Mouse (Mus musculus): ENCODE measurements around the gene Cdh13. TPM values are rescaled to one million over a fixed set of nuclear protein-coding genes. Genes with fewer than 3 reads are reported as not detected.

Cdh13 gene
- polyA plus RNA-seq, 1 experiment: not detected

- H3K36me3 ChIP-seq (ENCODE audit: control insufficient read depth): no peaks in the 10 kb centered on the region
- no peak overlapping the region for H3K4me3 ChIP-seq (replicated peaks)
- H3K9me3 ChIP-seq (ENCODE audit: control insufficient read depth, low read length): peaks cover 82% of the 10 kb centered on the region
- H3K27me3 ChIP-seq (ENCODE audit: control insufficient read depth): no peaks in the 10 kb centered on the region
- no peak for TF ChIP-seq GATA1 (IDR thresholded peaks at IDR 0.05; ENCODE audit: low read length)
- no peak for TF ChIP-seq TAL1 (IDR thresholded peaks at IDR 0.05; ENCODE audit: low read length)
- no peaks in the 10 kb centered on the region for H3K4me1 ChIP-seq (ENCODE audit: control insufficient read depth)
Observed at GRCm38 (mm10) chr8:118986796-118987195, 703.3 kb downstream of the Cdh13 start.

- no peaks in the 10 kb centered on the region for H3K27me3 ChIP-seq (ENCODE audit: control insufficient read depth)
- peaks cover 80% of the 10 kb centered on the region for H3K9me3 ChIP-seq (ENCODE audit: control insufficient read depth, low read length)
- H3K4me1 ChIP-seq (ENCODE audit: control insufficient read depth): no peaks in the 10 kb centered on the region
- TF ChIP-seq TAL1 (IDR thresholded peaks at IDR 0.05; ENCODE audit: low read length) (no peak), GATA1 (IDR thresholded peaks at IDR 0.05; ENCODE audit: low read length) (no peak)
- H3K4me3 ChIP-seq (replicated peaks): no peak overlapping the region
- H3K36me3 ChIP-seq (ENCODE audit: control insufficient read depth): no peaks in the 10 kb centered on the region
Observed at GRCm38 (mm10) chr8:118995641-118996188, 712.2 kb downstream of the Cdh13 start.

GRCm38 (mm10) chr8:119000595-119000994, 717.1 kb downstream of the Cdh13 start:
- TF ChIP-seq TAL1 (IDR thresholded peaks at IDR 0.05; ENCODE audit: low read length) (no peak), GATA1 (IDR thresholded peaks at IDR 0.05; ENCODE audit: low read length) (no peak)
- Histone ChIP-seq H3K27me3 (ENCODE audit: control insufficient read depth) (no peaks in the 10 kb centered on the region), H3K36me3 (ENCODE audit: control insufficient read depth) (no peaks in the 10 kb centered on the region), H3K9me3 (ENCODE audit: control insufficient read depth, low read length) (peaks cover 78% of the 10 kb centered on the region), H3K4me3 (replicated peaks) (no peak overlapping the region), H3K4me1 (ENCODE audit: control insufficient read depth) (no peaks in the 10 kb centered on the region)

GRCm38 (mm10) chr8:119004821-119005220, 721.3 kb downstream of the Cdh13 start:
- no peak for TF ChIP-seq TAL1 (IDR thresholded peaks at IDR 0.05; ENCODE audit: low read length)
- no peak for TF ChIP-seq GATA1 (IDR thresholded peaks at IDR 0.05; ENCODE audit: low read length)
- no peak overlapping the region for H3K4me3 ChIP-seq (replicated peaks)
- H3K9me3 ChIP-seq (ENCODE audit: control insufficient read depth, low read length): peaks cover 88% of the 10 kb centered on the region
- H3K36me3 ChIP-seq (ENCODE audit: control insufficient read depth): no peaks in the 10 kb centered on the region
- H3K27me3 ChIP-seq (ENCODE audit: control insufficient read depth): no peaks in the 10 kb centered on the region
- no peaks in the 10 kb centered on the region for H3K4me1 ChIP-seq (ENCODE audit: control insufficient read depth)

GRCm38 (mm10) chr8:119018675-119019074, 735.1 kb downstream of the Cdh13 start:
- Histone ChIP-seq H3K4me3 (replicated peaks) (no peak overlapping the region), H3K27me3 (ENCODE audit: control insufficient read depth) (no peaks in the 10 kb centered on the region), H3K36me3 (ENCODE audit: control insufficient read depth) (no peaks in the 10 kb centered on the region), H3K4me1 (ENCODE audit: control insufficient read depth) (no peaks in the 10 kb centered on the region), H3K9me3 (ENCODE audit: control insufficient read depth, low read length) (peaks cover 77% of the 10 kb centered on the region)
- TF ChIP-seq GATA1 (IDR thresholded peaks at IDR 0.05; ENCODE audit: low read length) (no peak), TAL1 (IDR thresholded peaks at IDR 0.05; ENCODE audit: low read length) (no peak)

GRCm38 (mm10) chr8:119020781-119021180, 737.2 kb downstream of the Cdh13 start:
- no peak overlapping the region for H3K4me3 ChIP-seq (replicated peaks)
- H3K9me3 ChIP-seq (ENCODE audit: control insufficient read depth, low read length): peaks cover 74% of the 10 kb centered on the region
- no peaks in the 10 kb centered on the region for H3K27me3 ChIP-seq (ENCODE audit: control insufficient read depth)
- TF ChIP-seq GATA1 (IDR thresholded peaks at IDR 0.05; ENCODE audit: low read length) (no peak), TAL1 (IDR thresholded peaks at IDR 0.05; ENCODE audit: low read length) (no peak)
- H3K36me3 ChIP-seq (ENCODE audit: control insufficient read depth): no peaks in the 10 kb centered on the region
- H3K4me1 ChIP-seq (ENCODE audit: control insufficient read depth): no peaks in the 10 kb centered on the region

- no peaks in the 10 kb centered on the region for H3K36me3 ChIP-seq (ENCODE audit: control insufficient read depth)
- TF ChIP-seq TAL1 (IDR thresholded peaks at IDR 0.05; ENCODE audit: low read length) (no peak), GATA1 (IDR thresholded peaks at IDR 0.05; ENCODE audit: low read length) (no peak)
- peaks cover 75% of the 10 kb centered on the region for H3K9me3 ChIP-seq (ENCODE audit: control insufficient read depth, low read length)
- no peak overlapping the region for H3K4me3 ChIP-seq (replicated peaks)
- H3K27me3 ChIP-seq (ENCODE audit: control insufficient read depth): no peaks in the 10 kb centered on the region
- H3K4me1 ChIP-seq (ENCODE audit: control insufficient read depth): no peaks in the 10 kb centered on the region
Observed at GRCm38 (mm10) chr8:119021478-119021877, 737.9 kb downstream of the Cdh13 start.

- Histone ChIP-seq H3K9me3 (ENCODE audit: control insufficient read depth, low read length) (peaks cover 70% of the 10 kb centered on the region), H3K27me3 (ENCODE audit: control insufficient read depth) (no peaks in the 10 kb centered on the region), H3K4me3 (replicated peaks) (no peak overlapping the region), H3K36me3 (ENCODE audit: control insufficient read depth) (no peaks in the 10 kb centered on the region), H3K4me1 (ENCODE audit: control insufficient read depth) (no peaks in the 10 kb centered on the region)
- TF ChIP-seq TAL1 (IDR thresholded peaks at IDR 0.05; ENCODE audit: low read length) (no peak), GATA1 (IDR thresholded peaks at IDR 0.05; ENCODE audit: low read length) (no peak)
Observed at GRCm38 (mm10) chr8:119022301-119022870, 738.9 kb downstream of the Cdh13 start.

GRCm38 (mm10) chr8:119033398-119033797, 749.9 kb downstream of the Cdh13 start:
- H3K27me3 ChIP-seq (ENCODE audit: control insufficient read depth): no peaks in the 10 kb centered on the region
- H3K36me3 ChIP-seq (ENCODE audit: control insufficient read depth): no peaks in the 10 kb centered on the region
- H3K4me3 ChIP-seq (replicated peaks): no peak overlapping the region
- no peaks in the 10 kb centered on the region for H3K4me1 ChIP-seq (ENCODE audit: control insufficient read depth)
- H3K9me3 ChIP-seq (ENCODE audit: control insufficient read depth, low read length): peaks cover 88% of the 10 kb centered on the region
- TF ChIP-seq GATA1 (IDR thresholded peaks at IDR 0.05; ENCODE audit: low read length): no peak
- TF ChIP-seq TAL1 (IDR thresholded peaks at IDR 0.05; ENCODE audit: low read length): no peak

- H3K27me3 ChIP-seq (ENCODE audit: control insufficient read depth): no peaks in the 10 kb centered on the region
- no peak overlapping the region for H3K4me3 ChIP-seq (replicated peaks)
- TF ChIP-seq GATA1 (IDR thresholded peaks at IDR 0.05; ENCODE audit: low read length) (no peak), TAL1 (IDR thresholded peaks at IDR 0.05; ENCODE audit: low read length) (no peak)
- peaks cover 87% of the 10 kb centered on the region for H3K9me3 ChIP-seq (ENCODE audit: control insufficient read depth, low read length)
- no peaks in the 10 kb centered on the region for H3K4me1 ChIP-seq (ENCODE audit: control insufficient read depth)
- H3K36me3 ChIP-seq (ENCODE audit: control insufficient read depth): no peaks in the 10 kb centered on the region
Observed at GRCm38 (mm10) chr8:119034037-119034436, 750.5 kb downstream of the Cdh13 start.

Data from erythroblast, embryonic 14.5 days (primary cell).